Mouse (Mus musculus) ZHBTc4 (cell line): ENCODE data around the gene Abtb2.

Experiments
- DNase-seq: peaks from one replicate; pipeline ENCODE4 v3.0.0-alpha.2; 2011; ENCODE audit warnings: low read depth, low spot score

The Abtb2 gene

DNA sequence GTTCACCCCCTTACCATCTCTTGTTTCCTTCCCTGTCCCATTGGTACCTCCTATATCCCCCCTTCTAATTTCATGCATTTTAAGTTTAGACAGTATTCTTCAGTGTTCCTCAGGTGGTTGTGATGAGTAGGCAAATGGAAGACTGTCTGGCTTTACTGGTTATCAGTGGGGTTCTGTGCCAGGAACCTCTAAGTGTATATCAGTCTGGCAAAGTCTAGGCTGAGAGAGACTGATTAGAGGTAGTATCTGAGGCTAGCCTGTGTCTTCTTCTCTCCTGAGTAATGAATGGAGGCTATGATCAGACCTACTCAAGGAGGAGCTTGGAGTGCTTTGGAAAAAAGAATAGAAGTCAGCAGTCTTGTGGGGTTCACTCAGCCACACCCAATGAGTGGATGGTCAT is 18.0 kb downstream of the Abtb2 start:
- DNase-seq, result no peak

DNA sequence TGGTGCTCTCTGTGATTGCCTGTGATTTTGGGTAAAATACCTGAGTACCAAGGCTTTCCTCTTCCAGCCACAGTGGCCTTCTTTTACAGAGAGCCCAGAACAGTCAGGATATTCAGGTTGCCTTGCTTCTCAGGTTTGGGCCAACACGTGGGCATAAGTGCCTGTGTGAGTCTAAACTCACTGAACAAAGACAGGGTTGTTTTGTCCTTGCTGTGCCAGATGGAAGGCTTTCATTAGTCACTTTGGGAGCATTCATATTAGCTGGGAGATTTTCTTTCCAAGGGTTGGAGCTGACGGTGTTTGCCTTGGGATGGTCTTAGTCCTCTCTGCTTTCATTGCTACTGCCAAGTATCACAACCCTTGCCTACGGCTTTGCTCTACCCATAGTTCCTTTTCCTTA is 20.3 kb downstream of the Abtb2 start:
- DNase-seq, result no peak

- DNase-seq, result no peak
Measured at GRCm38 (mm10) chr2:103588776-103589175, 22.7 kb downstream of the Abtb2 start.

DNA sequence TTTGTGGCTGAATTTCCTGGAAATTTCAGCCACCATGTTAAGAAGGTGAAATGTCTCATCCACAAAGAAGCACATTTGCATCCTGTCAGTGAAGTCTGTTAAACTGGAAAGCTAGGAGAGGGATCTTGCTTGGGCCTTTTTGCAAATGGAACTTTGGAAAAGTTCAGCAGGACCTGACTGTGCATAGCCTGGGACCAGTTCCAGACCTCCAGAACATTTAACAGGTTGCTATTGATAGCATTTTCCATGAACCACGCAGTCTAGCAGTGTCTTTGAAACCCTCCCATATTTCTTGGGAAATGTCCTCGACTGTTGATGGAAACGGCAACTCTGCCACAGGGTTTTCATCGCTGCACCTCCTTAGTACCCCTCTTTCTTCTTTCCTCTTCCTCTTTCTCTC is 23.3 kb downstream of the Abtb2 start:
- DNase-seq, result no peak

GRCm38 (mm10) chr2:103590645-103591044 is 24.5 kb downstream of the Abtb2 start:
- no peak for DNase-seq

DNA sequence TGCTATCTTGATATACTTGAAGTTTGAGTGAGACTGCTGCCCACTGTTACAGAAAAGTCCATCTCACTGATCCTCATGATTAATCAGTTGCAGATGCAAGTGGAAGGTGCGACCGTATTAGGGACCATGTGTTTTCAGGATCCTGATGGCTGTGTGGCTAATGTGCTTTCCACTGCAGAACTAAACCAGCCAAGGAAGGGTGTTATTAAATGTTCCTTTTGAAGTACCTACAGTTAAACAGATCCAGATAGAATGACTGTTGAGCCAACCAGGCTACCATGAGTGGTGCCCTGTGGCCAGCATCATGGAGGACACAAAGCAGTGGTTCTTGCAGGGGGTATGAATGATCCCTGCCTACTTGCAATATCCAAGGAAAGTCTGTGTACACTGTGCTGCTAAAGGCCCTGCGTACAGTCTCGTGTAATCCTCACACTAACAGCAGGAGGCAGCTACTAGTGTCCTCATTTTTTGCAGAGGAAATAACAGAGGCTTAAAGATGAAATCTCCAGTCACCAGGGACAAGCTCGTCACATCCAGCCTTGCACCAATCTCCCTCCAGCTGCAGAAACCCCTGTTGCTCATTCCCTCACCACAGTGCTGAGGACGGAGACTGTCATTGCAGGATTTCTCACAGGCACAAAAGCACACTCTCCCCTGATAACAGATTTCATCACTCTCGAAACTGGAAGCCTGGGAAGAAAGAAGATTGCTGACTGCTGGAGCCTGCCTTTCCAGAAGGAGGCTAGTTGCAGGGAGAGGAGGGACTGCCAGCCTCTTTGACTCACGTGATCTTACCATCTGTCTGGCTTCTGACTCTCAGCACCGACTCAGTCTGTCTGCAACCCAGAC is 25.9 kb downstream of the Abtb2 start:
- no peak for DNase-seq

DNA sequence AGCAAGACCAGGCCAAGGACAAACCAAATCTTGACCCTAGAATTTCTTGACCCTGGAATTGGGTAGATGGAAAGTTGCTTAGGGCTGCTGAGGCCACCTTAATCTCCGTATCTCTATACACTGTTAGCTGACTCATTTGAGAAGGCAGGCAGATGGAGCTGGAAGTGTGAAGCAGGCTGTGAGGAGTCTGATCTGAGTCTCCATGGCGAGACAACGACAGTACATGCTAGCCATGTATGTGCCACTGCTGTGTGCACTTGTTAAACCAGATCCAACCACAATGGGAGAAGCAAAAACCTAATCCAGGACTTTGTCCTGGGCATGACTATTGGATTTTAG is 26.4 kb downstream of the Abtb2 start:
- DNase-seq, result no peak

DNA sequence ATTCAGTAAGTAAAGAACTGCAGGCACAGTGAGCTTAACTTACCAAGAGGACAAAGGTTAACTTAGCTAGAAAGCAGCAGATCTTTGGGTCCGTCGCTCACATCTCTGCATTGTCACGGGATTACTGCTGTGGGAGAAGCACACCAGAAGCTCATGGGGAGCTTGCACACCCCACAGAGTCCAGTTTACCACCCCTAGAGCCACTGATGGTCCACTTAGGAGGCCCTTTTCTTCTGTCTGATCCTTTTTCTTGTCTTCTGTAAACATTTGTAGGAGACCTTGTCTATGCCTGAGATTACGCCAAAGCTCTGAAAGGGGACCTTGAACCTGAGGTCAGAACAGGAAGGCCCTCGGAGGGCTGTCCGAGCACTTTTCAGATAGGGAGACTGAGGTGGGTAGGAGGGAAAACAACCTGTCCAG is 28.5 kb downstream of the Abtb2 start:
- DNase-seq, result no peak

DNA sequence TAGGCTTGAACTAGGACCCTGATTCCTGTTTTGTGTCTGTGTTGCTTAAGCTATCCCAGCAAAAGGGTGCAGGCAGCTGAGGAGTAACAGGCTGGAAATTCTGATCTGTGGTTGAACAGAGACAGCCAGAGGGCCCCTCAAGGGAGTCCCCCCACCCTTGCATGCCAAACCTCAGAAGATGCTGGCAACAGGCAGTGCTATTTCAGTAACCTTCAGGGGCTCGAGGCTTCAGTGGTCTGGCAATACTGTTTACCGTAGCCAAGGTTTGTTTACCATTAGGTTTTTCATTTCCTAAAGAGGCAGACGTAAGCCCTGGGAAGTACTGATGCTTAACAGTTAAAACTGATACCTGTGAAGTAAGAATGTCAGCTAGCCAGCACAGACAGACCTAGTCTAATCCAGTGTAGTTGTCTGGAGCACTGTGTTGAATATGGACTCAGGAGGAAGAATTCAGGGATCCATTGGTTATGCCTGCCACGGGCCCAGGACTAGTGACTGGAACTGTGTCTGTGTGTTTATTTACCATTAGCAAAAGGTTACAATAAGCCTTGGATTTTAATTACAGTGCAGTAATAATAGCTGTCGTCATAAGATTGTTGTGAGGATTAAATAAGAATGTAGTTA is 29.0 kb downstream of the Abtb2 start:
- no peak for DNase-seq

DNA sequence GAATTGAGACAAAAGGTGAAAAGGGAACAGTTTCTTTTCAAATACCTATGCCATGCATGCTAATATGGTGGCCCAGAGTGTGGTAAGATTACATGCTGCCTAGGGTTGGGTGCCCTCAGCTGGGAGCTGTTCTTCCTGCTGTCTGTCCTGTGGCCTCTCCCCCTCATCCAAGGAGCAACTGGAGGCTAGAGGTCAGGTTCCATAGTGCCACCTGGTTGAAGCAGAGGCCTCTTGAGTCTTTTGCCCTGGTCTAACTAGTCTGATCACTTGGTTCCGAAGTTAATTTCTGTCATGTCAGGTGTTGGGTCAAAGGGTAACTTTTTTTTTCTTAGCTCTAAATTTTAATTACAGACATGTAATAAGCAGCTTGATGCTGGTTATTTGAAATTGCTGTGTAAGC is 33.2 kb downstream of the Abtb2 start:
- DNase-seq, result no peak

DNA sequence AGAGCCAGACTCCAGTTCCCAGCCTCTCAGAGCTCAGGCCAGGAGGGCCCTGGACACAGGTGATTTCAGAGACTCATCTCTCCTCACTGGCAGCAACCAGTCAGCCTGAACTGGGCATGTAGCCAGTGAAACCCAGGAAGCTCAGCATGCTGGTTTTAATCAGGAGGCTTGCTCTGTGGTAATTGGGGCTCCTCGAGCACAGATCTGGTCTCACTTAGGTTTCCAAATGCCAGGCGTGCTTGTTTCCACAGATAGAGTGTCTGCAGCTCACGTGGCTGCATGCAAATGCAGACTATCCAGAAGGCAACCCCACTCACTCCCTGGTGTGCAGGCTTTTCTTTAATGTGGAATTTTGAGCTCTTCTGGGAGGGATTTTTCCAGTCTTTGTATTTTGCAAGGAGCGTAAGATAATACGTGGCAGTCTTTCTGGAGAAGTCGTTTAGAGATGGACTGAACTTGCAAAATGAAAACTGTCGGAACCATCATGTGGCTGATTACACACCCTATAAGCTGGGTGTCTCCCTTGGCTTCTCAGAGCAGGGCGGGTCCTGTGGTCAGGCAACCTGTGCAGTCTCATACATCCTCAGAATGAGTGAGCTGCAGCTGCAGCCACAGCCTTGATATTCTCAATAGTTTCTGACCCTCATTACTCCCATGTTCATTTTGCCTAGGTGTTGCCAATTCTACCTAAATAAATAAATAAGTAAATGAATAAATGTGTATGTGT is 34.2 kb downstream of the Abtb2 start:
- DNase-seq, result peak; percentile 23

- no peak for DNase-seq
Measured at GRCm38 (mm10) chr2:103601126-103601525, 35.0 kb downstream of the Abtb2 start.

DNA sequence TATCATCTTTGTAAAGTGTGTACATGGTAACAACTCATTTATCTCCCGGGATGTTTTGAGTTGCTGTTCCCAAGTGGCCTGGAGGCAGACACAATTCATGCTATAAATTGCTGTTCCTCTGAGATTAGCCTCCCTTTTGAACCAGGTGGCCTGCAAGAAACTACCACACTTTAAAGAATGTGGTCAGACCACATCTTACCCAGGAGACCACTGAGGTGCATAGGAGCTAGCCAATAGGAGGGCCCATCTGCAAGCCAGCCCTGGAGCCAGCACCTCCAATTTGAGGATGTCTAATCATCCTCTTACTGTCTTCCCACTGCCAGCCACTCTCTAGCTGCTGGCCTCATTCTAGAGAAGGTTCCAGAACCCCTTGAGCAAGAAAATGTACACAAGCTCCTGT is 35.4 kb downstream of the Abtb2 start:
- DNase-seq, result no peak

- no peak for DNase-seq
Measured at GRCm38 (mm10) chr2:103603209-103603608, 37.1 kb downstream of the Abtb2 start.

DNA sequence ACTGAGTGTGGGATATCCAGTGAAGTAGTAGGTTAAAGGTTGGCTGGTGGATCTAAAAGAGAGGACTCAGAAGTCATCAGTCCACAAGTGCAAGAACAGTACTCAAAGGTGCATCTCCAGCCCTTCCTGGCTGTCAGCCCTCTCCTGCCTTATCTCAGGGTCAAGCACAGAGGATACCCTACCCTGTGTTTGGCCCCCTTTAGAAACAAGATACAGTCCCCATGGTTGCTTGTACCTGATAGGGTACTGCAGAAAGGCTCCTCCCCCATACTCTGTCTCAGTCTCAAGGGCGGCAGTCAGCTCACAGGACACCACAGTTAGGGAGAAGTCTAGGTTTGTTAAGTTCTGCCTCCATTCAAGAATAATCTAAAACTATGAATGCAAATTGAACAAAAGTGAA is 37.8 kb downstream of the Abtb2 start:
- no peak for DNase-seq

GRCm38 (mm10) chr2:103605805-103606498 is 39.8 kb downstream of the Abtb2 start:
- DNase-seq, result no peak

DNA sequence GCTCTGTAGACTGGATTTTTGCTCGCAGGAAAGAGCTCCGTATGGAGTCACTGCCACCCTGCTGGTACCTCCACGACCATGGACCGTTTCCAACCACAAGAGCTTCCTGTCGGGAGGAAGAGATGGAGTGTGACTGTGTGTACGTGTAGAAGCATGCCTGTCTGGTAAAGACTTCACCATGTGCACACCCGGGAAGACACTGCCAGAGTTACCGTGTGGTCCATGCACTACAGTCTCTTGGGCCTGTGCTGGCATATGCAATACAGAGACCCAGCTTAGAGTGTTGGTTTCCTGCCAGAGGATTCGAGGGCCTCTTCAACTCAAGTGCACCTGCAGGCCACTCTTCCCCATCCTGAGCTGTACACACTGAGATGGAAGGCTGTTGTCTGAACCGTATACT is 41.8 kb downstream of the Abtb2 start:
- no peak for DNase-seq

DNA sequence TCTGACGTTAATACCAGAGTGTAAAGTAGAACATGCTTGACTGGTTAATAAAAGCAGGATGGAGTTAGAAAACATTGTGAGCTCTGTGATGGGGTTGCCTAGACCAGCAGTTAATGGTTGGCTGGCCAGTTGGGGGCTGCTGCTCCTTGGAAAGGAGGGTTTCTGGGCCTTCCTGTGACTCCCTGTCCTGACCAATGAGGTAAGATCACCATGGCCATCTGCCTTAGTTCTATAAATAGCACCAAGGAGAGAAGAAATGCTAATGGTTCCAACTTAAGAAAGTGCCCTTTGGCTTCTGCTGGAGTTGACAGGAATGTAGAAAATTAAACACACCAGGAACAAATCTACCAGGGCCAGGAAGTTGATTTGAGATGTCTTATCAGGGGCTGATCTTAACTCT is 42.8 kb downstream of the Abtb2 start:
- DNase-seq, result no peak

DNA sequence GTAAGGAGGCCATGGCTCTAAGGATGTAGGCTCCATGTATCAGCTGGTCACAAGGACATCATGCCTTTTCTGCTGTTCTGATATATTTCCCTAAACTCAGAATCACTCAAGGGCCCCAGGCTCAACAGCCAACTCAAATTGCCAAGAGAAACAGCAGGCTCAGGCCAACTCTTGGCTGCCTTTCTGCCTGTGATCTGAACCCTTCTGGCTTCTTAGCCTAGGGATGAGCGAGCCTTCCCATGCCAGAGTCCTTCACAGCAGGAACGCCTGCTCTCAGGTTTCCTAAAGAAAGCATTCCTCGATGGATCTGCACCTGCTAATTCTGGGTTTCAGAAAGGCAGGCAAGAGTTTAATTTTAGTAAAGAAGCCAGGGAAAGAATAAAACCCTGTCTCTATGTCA is 43.4 kb downstream of the Abtb2 start:
- no peak for DNase-seq

GRCm38 (mm10) chr2:103610831-103611535 is 44.9 kb downstream of the Abtb2 start:
- no peak for DNase-seq

- peak; percentile 44 for DNase-seq
Measured at GRCm38 (mm10) chr2:103613865-103614264, 47.8 kb downstream of the Abtb2 start.

DNA sequence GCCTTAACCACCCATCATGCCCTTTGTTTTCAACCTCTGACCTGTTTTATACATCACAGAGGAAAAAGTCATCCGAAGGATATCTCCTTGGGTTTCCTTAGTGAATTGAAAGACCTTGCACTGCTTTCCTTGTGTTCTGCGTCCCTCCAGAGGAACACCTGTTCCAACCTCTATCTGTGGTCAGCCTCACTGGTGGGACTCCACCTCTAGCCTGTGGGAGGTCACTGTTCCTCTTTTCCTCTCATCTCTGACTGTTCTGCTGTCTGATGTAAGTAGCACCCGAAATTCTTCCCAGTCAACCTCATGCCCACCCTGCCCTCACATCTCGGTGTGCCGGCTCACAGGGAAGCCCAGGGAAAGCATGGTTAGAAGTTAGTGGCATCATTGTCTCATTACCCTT is 48.9 kb downstream of the Abtb2 start:
- no peak for DNase-seq
